Mouse (Mus musculus): Measurements from ENCODE around the gene 1700021F05Rik. TPM values are rescaled to one million over a fixed set of nuclear protein-coding genes. Genes with fewer than 3 reads are reported as not detected.
A peak's percentile ranks its signal among the peaks of the same experiment; 100 is the strongest.

Gene 1700021F05Rik
- total RNA-seq, 1 experiment: 32.9 TPM

GRCm38 (mm10) chr10:43489139-43489538, 51.7 kb downstream of the 1700021F05Rik start:
- Histone ChIP-seq H3K27ac (ENCODE audit: insufficient read depth, low read depth, low read length, poor library complexity, severe bottlenecking) (peak overlapping the region; percentile 77), H3K36me3 (ENCODE audit: control insufficient read depth, insufficient read depth, low read length, poor library complexity, severe bottlenecking) (peaks cover 8% of the 10 kb centered on the region; the same call in 1 of the 2 replicates), H3K9ac (ENCODE audit: insufficient read depth, low read depth, low read length, poor library complexity, severe bottlenecking) (0 out of 2 replicates have a peak overlapping the region, but pooled peaks have one; percentile 21), H3K4me1 (ENCODE audit: control insufficient read depth in 2 of 2, insufficient read depth in 2 of 2, low read length in 2 of 2, poor library complexity in 1 of 2) (peaks cover 9 to 27% of the 10 kb centered on the region in 2 experiments; a peak in 3 of 4 replicates), H3K9me3 (ENCODE audit: control insufficient read depth, insufficient read depth, low read depth, low read length) (no peaks in the 10 kb centered on the region), H3K4me3 (ENCODE audit: insufficient read depth in 1 of 2, low read depth in 1 of 2, low read length in 2 of 2, poor library complexity in 1 of 2, severe bottlenecking in 1 of 2) (peak overlapping the region in 1 of 2 experiments; percentile 59; a peak in 1 of 4 replicates)
- no peak for TF ChIP-seq HCFC1 (IDR thresholded peaks at IDR 0.05; ENCODE audit: borderline replicate concordance, insufficient read depth, low read length)
- TF ChIP-seq ZC3H11A (IDR thresholded peaks at IDR 0.05; ENCODE audit: borderline replicate concordance, low read depth, low read length): no peak
- TF ChIP-seq MAFK (IDR thresholded peaks at IDR 0.05; ENCODE audit: insufficient read depth, low read depth, low read length): no peak
- TF ChIP-seq ZNF384 (IDR thresholded peaks at IDR 0.05; ENCODE audit: low read depth, low read length): no peak
- TF ChIP-seq CHD2 (IDR thresholded peaks at IDR 0.05; ENCODE audit: low read depth, low read length): no peak
- in situ Hi-C loops (cut with MboI; ENCODE audit: low sequenced_read_pairs in 2 of 2, unreplicated experiment in 2 of 2): no loop called here
- DNase-seq (ENCODE audit: low read depth, low spot score): no peak

- DNase-seq (ENCODE audit: low read depth, low spot score): no peak
- H3K9me3 ChIP-seq (ENCODE audit: control insufficient read depth, insufficient read depth, low read depth, low read length): no peaks in the 10 kb centered on the region
- no peak overlapping the region for H3K4me3 ChIP-seq (ENCODE audit: insufficient read depth in 1 of 2, low read depth in 1 of 2, low read length in 2 of 2, poor library complexity in 1 of 2, severe bottlenecking in 1 of 2)
- peaks cover 5 to 27% of the 10 kb centered on the region in 2 experiments for H3K4me1 ChIP-seq (ENCODE audit: control insufficient read depth in 2 of 2, insufficient read depth in 2 of 2, low read length in 2 of 2, poor library complexity in 1 of 2)
- no peak overlapping the region for H3K27ac ChIP-seq (ENCODE audit: insufficient read depth, low read depth, low read length, poor library complexity, severe bottlenecking)
- in situ Hi-C loops (cut with MboI; ENCODE audit: low sequenced_read_pairs in 2 of 2, unreplicated experiment in 2 of 2): no loop called here
- H3K9ac ChIP-seq (ENCODE audit: insufficient read depth, low read depth, low read length, poor library complexity, severe bottlenecking): no peak overlapping the region
- H3K36me3 ChIP-seq (ENCODE audit: control insufficient read depth, insufficient read depth, low read length, poor library complexity, severe bottlenecking): peaks cover 6% of the 10 kb centered on the region; the same call in 1 of the 2 replicates
- TF ChIP-seq HCFC1 (IDR thresholded peaks at IDR 0.05; ENCODE audit: borderline replicate concordance, insufficient read depth, low read length): no peak
- TF ChIP-seq ZNF384 (IDR thresholded peaks at IDR 0.05; ENCODE audit: low read depth, low read length): no peak
- no peak for TF ChIP-seq ZC3H11A (IDR thresholded peaks at IDR 0.05; ENCODE audit: borderline replicate concordance, low read depth, low read length)
- no peak for TF ChIP-seq CHD2 (IDR thresholded peaks at IDR 0.05; ENCODE audit: low read depth, low read length)
- TF ChIP-seq MAFK (IDR thresholded peaks at IDR 0.05; ENCODE audit: insufficient read depth, low read depth, low read length): no peak
These were observed 52.5 kb downstream of the 1700021F05Rik start for GRCm38 (mm10) chr10:43488258-43488657.

GRCm38 (mm10) chr10:43487441-43488010, 53.3 kb downstream of the 1700021F05Rik start:
- peaks cover 3% of the 10 kb centered on the region; the same call in 1 of the 2 replicates for H3K36me3 ChIP-seq (ENCODE audit: control insufficient read depth, insufficient read depth, low read length, poor library complexity, severe bottlenecking)
- H3K27ac ChIP-seq (ENCODE audit: insufficient read depth, low read depth, low read length, poor library complexity, severe bottlenecking): no peak overlapping the region
- in situ Hi-C loops (cut with MboI; ENCODE audit: low sequenced_read_pairs in 2 of 2, unreplicated experiment in 2 of 2): no loop called here
- no peak overlapping the region for H3K9ac ChIP-seq (ENCODE audit: insufficient read depth, low read depth, low read length, poor library complexity, severe bottlenecking)
- no peaks in the 10 kb centered on the region for H3K9me3 ChIP-seq (ENCODE audit: control insufficient read depth, insufficient read depth, low read depth, low read length)
- no peak for TF ChIP-seq HCFC1 (IDR thresholded peaks at IDR 0.05; ENCODE audit: borderline replicate concordance, insufficient read depth, low read length)
- H3K4me1 ChIP-seq (ENCODE audit: control insufficient read depth in 2 of 2, insufficient read depth in 2 of 2, low read length in 2 of 2, poor library complexity in 1 of 2): peaks cover 5 to 30% of the 10 kb centered on the region in 2 experiments
- no peak overlapping the region for H3K4me3 ChIP-seq (ENCODE audit: insufficient read depth in 1 of 2, low read depth in 1 of 2, low read length in 2 of 2, poor library complexity in 1 of 2, severe bottlenecking in 1 of 2)
- DNase-seq (ENCODE audit: low read depth, low spot score): no peak

- no peak for TF ChIP-seq MAFK (IDR thresholded peaks at IDR 0.05; ENCODE audit: insufficient read depth, low read depth, low read length)
- TF ChIP-seq HCFC1 (IDR thresholded peaks at IDR 0.05; ENCODE audit: borderline replicate concordance, insufficient read depth, low read length): no peak
- no peak for TF ChIP-seq ZC3H11A (IDR thresholded peaks at IDR 0.05; ENCODE audit: borderline replicate concordance, low read depth, low read length)
- no peak for TF ChIP-seq CHD2 (IDR thresholded peaks at IDR 0.05; ENCODE audit: low read depth, low read length)
- TF ChIP-seq ZNF384 (IDR thresholded peaks at IDR 0.05; ENCODE audit: low read depth, low read length): no peak
- Histone ChIP-seq H3K9me3 (ENCODE audit: control insufficient read depth, insufficient read depth, low read depth, low read length) (no peaks in the 10 kb centered on the region), H3K27ac (ENCODE audit: insufficient read depth, low read depth, low read length, poor library complexity, severe bottlenecking) (no peak overlapping the region), H3K4me1 (ENCODE audit: control insufficient read depth in 2 of 2, insufficient read depth in 2 of 2, low read length in 2 of 2, poor library complexity in 1 of 2) (peaks cover 7 to 38% of the 10 kb centered on the region in 2 experiments), H3K4me3 (ENCODE audit: insufficient read depth in 1 of 2, low read depth in 1 of 2, low read length in 2 of 2, poor library complexity in 1 of 2, severe bottlenecking in 1 of 2) (no peak overlapping the region), H3K36me3 (ENCODE audit: control insufficient read depth, insufficient read depth, low read length, poor library complexity, severe bottlenecking) (peaks cover 3% of the 10 kb centered on the region; the same call in 1 of the 2 replicates), H3K9ac (ENCODE audit: insufficient read depth, low read depth, low read length, poor library complexity, severe bottlenecking) (no peak overlapping the region)
- in situ Hi-C loops (cut with MboI; ENCODE audit: low sequenced_read_pairs in 2 of 2, unreplicated experiment in 2 of 2): no loop called here
- DNase-seq (ENCODE audit: low read depth, low spot score): no peak
These were observed 55.0 kb downstream of the 1700021F05Rik start for GRCm38 (mm10) chr10:43485751-43486268.
